Mouse (Mus musculus) liver, embryonic 13.5 days (tissue): ENCODE measurements around the gene Slc7a15. TPM values are rescaled to one million over a fixed set of nuclear protein-coding genes. Genes with fewer than 3 reads are reported as not detected.
A peak's percentile ranks its signal among the peaks of the same experiment; 100 is the strongest.
"Not testable (repeated sequence)": the region's sequence is repeated elsewhere in the genome, so short reads cannot be mapped to it uniquely, and the experiment has no call there.

ENCODE experiments used
- ATAC-seq: fragments of 200-750 bp; cut with Nextera tagmentation; 2 replicates; pipeline ENCODE4 v1.8.0; 2017; ENCODE audit warnings: low read depth, mild to moderate bottlenecking, moderate number of reproducible peaks, moderate library complexity
- DNase-seq: peaks from one replicate; pipeline ENCODE4 v3.0.0; 2022
- H3K27ac ChIP-seq: fragments of 300-500 bp; sonication (generic); 2 replicates; pipeline ENCODE4 v1.5.1; 2015; ENCODE audit warnings: moderate library complexity, mild to moderate bottlenecking, inconsistent platforms
- H3K27me3 ChIP-seq: fragments of 300-500 bp; sonication (generic); 2 replicates; pipeline ENCODE4 v1.6.1; 2015; ENCODE audit warnings: mild to moderate bottlenecking, inconsistent platforms
- H3K36me3 ChIP-seq: fragments of 300-500 bp; sonication (generic); 2 replicates; pipeline ENCODE4 v1.6.1; 2015; ENCODE audit warnings: mild to moderate bottlenecking, inconsistent platforms
- H3K4me1 ChIP-seq: fragments of 300-500 bp; sonication (generic); replicated peaks from 2 replicates; pipeline ENCODE4 v1.6.1; 2015; ENCODE audit warnings: inconsistent platforms
- H3K4me2 ChIP-seq: fragments of 300-500 bp; sonication (generic); 2 replicates; pipeline ENCODE4 v1.6.1; 2015; ENCODE audit warnings: inconsistent platforms, mild to moderate bottlenecking, moderate library complexity
- H3K4me3 ChIP-seq: fragments of 300-500 bp; sonication (generic); replicated peaks from 2 replicates; pipeline ENCODE4 v1.5.1; 2015; ENCODE audit warnings: mild to moderate bottlenecking, inconsistent platforms
- H3K9ac ChIP-seq: fragments of 300-500 bp; sonication (generic); 2 replicates; pipeline ENCODE4 v1.6.1; 2015; ENCODE audit warnings: mild to moderate bottlenecking, inconsistent platforms
- H3K9me3 ChIP-seq: fragments of 300-500 bp; sonication (generic); replicated peaks from 2 replicates; pipeline ENCODE4 v1.6.1; 2016; ENCODE audit warnings: inconsistent platforms
- WGBS: fragments of 180-500 bp; shearing (Covaris S2); methylation state at CpG from one replicate; pipeline ENCODE4 v1.1.7; 2015; ENCODE audit not compliant: insufficient replicate concordance; 5-methylcytosine and 5-hydroxymethylcytosine counted together
- polyA plus RNA-seq: library from polyadenylated mRNA; unstranded; fragments of >200 nt; fragmentation: Nextera tagmentation; extraction: Ambion mirVana; gene quantifications from 2 replicates; pipeline ENCODE4 v1.2.1, GENCODE M21; 2015

Slc7a15 gene
- polyA plus RNA-seq, 1 experiment from 2014 or later: not detected

DNA sequence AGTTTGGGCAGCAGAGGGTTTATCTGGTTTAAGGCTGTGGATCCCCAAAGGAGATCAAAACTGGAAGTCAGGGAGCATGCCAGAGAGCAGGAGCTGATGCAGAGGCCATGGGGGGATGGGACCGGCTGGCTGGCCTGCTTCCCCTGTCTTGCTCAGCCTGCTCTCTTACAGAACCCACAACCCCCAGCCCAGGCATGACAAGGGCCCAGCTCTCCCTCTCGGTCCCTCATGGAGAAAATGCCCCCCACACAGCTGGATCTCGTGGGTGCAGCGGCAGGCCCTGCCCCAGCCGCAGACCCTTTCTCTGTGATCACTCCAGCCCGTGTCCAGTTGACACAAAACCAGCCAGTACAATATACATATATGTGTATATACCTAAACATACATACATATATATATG lies 30.7 kb upstream of the Slc7a15 start:
- ATAC-seq (peak; percentile 23; the same call in 1 of the 2 replicates), DNase-seq (no peak)
- H3K36me3 ChIP-seq: no peaks in the 10 kb centered on the region
- no peak overlapping the region for H3K4me2 ChIP-seq
- no peaks in the 10 kb centered on the region for H3K4me1 ChIP-seq
- no peaks in the 10 kb centered on the region for H3K27me3 ChIP-seq
- no peak overlapping the region for H3K4me3 ChIP-seq
- WGBS: 93% methylated on average over 6 of the region's 6 CpGs
- no peaks in the 10 kb centered on the region for H3K9me3 ChIP-seq
- H3K9ac ChIP-seq: no peak overlapping the region
- H3K27ac ChIP-seq: no peak overlapping the region

DNA sequence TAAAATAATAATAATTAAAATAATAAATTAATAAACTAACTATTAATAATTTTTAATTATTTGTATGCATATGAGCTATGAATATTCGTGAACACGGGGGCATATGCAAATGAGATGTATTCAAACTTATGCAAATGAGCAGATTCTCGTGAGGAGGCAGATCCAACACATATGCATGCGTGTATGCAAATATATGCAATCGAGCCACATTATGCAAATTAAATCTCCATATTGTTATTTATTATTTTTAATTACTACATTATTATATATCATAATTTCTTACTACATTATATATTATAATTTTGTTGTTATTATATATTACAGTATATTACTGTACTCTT lies 21.8 kb upstream of the Slc7a15 start:
- ATAC-seq: no peak
- Histone ChIP-seq H3K4me3 (no peak overlapping the region), H3K9ac (no peak overlapping the region), H3K27me3 (no peaks in the 10 kb centered on the region), H3K4me1 (no peaks in the 10 kb centered on the region), H3K36me3 (0 out of 2 replicates have a peak, but pooled peaks cover 3% of the 10 kb centered on the region), H3K4me2 (no peak overlapping the region), H3K9me3 (no peaks in the 10 kb centered on the region), H3K27ac (no peak overlapping the region)
- 85% methylated on average over 5 of the region's 5 CpGs for WGBS
- DNase-seq: no peak

- Histone ChIP-seq H3K9ac (no peak overlapping the region), H3K4me1 (no peaks in the 10 kb centered on the region), H3K27me3 (no peaks in the 10 kb centered on the region), H3K27ac (no peak overlapping the region), H3K9me3 (no peaks in the 10 kb centered on the region), H3K4me3 (no peak overlapping the region), H3K4me2 (no peak overlapping the region), H3K36me3 (0 out of 2 replicates have a peak, but pooled peaks cover 3% of the 10 kb centered on the region)
- DNase-seq (no peak), ATAC-seq (no peak; the same call in 1 of the 2 replicates)
- 82% methylated on average over 9 of the region's 9 CpGs for WGBS
Measured at GRCm38 (mm10) chr12:8619827-8620677, 21.2 kb upstream of the Slc7a15 start.

DNA sequence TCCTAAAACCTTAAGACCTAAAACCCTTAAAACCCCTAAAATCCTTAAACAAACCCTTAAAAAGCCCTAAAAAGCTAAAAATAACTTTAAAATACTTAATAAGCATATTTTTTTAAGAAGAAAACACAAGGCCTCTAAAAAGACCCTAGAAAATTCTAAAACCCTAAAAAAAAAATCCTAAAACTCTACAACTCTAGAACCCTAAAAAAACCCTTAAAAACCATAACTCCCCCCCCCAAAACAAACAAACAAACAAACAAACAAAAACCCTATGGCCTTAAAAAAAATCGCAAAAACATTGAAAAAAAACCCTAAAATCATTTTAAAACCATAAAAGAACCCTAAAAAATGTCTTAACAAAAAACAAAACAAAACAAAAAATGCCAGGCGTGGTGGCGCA lies 19.4 kb upstream of the Slc7a15 start:
- WGBS: 78% methylated on average over 3 of the region's 3 CpGs
- DNase-seq (no peak), ATAC-seq (no peak)
- Histone ChIP-seq H3K4me1 (no peaks in the 10 kb centered on the region), H3K9me3 (no peaks in the 10 kb centered on the region), H3K27ac (no peak overlapping the region), H3K4me3 (no peak overlapping the region), H3K9ac (no peak overlapping the region), H3K4me2 (no peak overlapping the region), H3K27me3 (no peaks in the 10 kb centered on the region), H3K36me3 (0 out of 2 replicates have a peak, but pooled peaks cover 3% of the 10 kb centered on the region)

DNA sequence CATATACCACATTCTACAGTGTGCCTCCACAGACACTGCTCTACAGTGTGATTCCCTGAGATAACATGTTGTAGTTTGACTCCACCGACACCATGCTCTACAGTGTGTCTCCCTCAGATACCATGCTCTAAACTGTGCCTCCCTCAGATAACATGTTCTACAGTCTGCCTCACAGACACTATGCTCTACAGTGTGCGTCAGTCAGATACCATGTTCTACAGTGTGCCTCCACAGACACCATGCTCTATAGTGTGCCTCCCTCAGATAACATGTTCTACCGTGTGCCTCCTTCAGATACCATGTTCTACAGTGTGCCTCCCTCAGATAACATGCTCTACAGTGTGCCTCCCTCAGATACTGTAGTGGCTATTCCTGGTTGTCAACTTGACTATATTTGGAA lies 10.2 kb upstream of the Slc7a15 start:
- Histone ChIP-seq H3K9me3 (peaks cover 8% of the 10 kb centered on the region; the same call in 1 of the 2 replicates), H3K4me1 (no peaks in the 10 kb centered on the region), H3K36me3 (no peaks in the 10 kb centered on the region), H3K9ac (no peak overlapping the region), H3K27me3 (no peaks in the 10 kb centered on the region), H3K27ac (no peak overlapping the region), H3K4me3 (no peak overlapping the region), H3K4me2 (no peak overlapping the region)
- ATAC-seq: no peak
- DNase-seq: no peak
- WGBS: 69% methylated on average over 3 of the region's 3 CpGs

DNA sequence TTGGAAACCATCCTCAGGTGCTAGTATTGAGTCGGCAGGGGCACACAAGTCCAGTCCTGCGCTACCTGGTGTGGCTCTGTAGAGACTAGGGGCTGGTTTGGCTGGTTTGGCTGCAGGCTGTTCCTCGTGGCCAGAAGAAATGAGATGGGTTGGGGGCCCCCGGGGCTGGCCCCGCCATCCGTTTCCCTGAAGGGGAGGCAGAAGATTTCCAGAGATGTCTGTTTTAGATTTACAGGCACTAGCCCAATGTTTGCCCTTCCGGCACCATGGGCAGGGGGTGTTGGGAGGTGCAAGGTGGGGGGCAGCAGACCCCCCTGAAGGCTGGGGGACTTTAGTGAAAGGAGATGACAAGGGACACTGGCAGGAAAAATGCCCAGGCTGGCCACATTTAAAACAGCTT lies 3.3 kb downstream of the Slc7a15 start:
- H3K27me3 ChIP-seq: no peaks in the 10 kb centered on the region
- no peak overlapping the region for H3K9ac ChIP-seq
- DNase-seq (no peak), ATAC-seq (no peak)
- no peak overlapping the region for H3K4me2 ChIP-seq
- WGBS: 79% methylated on average over 7 of the region's 7 CpGs
- H3K4me1 ChIP-seq: no peaks in the 10 kb centered on the region
- no peak overlapping the region for H3K4me3 ChIP-seq
- H3K27ac ChIP-seq: no peak overlapping the region
- peaks cover 14% of the 10 kb centered on the region; the same call in 1 of the 2 replicates for H3K9me3 ChIP-seq
- no peaks in the 10 kb centered on the region for H3K36me3 ChIP-seq

- not testable (repeated sequence) for H3K9me3 ChIP-seq, ATAC-seq, H3K4me2 ChIP-seq, H3K36me3 ChIP-seq, H3K9ac ChIP-seq, H3K27ac ChIP-seq, DNase-seq, H3K27me3 ChIP-seq, H3K4me1 ChIP-seq, H3K4me3 ChIP-seq
- WGBS: 87% methylated on average over 2 of the region's 2 CpGs
Measured at GRCm38 (mm10) chr12:8591326-8591725, 7.5 kb downstream of the Slc7a15 start.

DNA sequence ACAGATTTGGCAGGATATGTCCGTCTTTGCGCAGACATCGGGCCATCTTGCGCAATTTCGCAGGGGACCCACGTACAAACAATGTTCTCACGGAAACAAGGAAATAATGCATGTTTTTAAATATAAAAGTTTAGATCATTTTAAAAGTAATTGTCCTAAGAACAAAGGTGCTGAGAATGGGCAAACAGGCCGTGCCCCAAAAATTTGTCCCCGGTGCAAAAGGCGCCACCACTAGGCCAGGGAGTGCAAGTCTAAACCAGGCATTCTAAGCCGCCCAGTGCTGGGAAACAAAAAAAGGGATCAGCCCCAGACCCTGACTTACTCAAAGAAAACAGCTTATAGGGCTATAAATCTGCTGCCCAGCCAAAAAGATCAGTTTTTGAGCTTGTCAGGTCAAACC lies 25.5 kb downstream of the Slc7a15 start:
- no peak overlapping the region for H3K27ac ChIP-seq

DNA sequence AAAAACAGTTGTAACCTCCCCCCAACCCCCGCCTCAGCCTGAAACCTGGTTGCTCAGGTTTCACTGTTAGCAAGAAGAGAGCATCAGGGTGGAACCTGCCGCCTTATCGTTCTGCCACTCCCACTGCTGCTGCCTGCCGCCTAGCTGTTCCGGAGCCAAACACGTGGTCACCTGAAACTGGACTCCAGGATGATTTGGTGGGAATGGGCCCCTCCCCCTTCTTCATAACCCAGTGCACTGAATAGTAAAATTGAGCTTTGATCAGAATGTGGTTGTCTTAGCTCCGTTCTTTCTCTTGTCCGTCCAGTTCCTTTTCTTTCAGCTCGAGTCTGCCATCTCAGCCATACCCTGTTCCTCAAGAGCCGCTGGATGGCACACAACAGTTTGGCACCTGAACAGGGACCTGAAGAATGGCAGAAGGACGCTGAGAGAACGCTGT lies 26.9 kb downstream of the Slc7a15 start:
- Histone ChIP-seq H3K4me3 (peak overlapping the region; percentile 16; the same call in 1 of the 2 replicates), H3K4me2 (peak overlapping the region; percentile 15; the same call in 1 of the 2 replicates)
- H3K9me3 ChIP-seq, DNase-seq, H3K27ac ChIP-seq, H3K36me3 ChIP-seq, H3K9ac ChIP-seq, H3K4me1 ChIP-seq, ATAC-seq, H3K27me3 ChIP-seq: not testable (repeated sequence)
- 33% methylated on average over 12 of the region's 12 CpGs for WGBS

More for the DNA sequence above, 25.5 kb downstream of the Slc7a15 start:
- H3K4me1 ChIP-seq: no peaks in the 10 kb centered on the region
- H3K36me3 ChIP-seq: no peaks in the 10 kb centered on the region
- H3K27me3 ChIP-seq: 0 out of 2 replicates have a peak, but pooled peaks cover 3% of the 10 kb centered on the region
- H3K9me3 ChIP-seq: no peaks in the 10 kb centered on the region
- WGBS: 63% methylated on average over 11 of the region's 11 CpGs
- ATAC-seq (no peak), DNase-seq (no peak)
- H3K9ac ChIP-seq: no peak overlapping the region
- H3K4me3 ChIP-seq: 0 out of 2 replicates have a peak overlapping the region, but pooled peaks have one; percentile 16
- no peak overlapping the region for H3K4me2 ChIP-seq

GRCm38 (mm10) chr12:8571287-8571902 lies 27.5 kb downstream of the Slc7a15 start:
- WGBS: 64% methylated on average over 2 of the region's 2 CpGs
- not testable (repeated sequence) for H3K27ac ChIP-seq, H3K4me1 ChIP-seq, H3K27me3 ChIP-seq, H3K4me3 ChIP-seq, H3K9me3 ChIP-seq, H3K36me3 ChIP-seq, H3K9ac ChIP-seq, DNase-seq, H3K4me2 ChIP-seq, ATAC-seq

GRCm38 (mm10) chr12:8562213-8562612 lies 36.7 kb downstream of the Slc7a15 start:
- ATAC-seq, H3K4me2 ChIP-seq, DNase-seq, H3K9me3 ChIP-seq, H3K27ac ChIP-seq, H3K9ac ChIP-seq, H3K4me1 ChIP-seq, H3K36me3 ChIP-seq, H3K27me3 ChIP-seq, H3K4me3 ChIP-seq: not testable (repeated sequence)
- WGBS: 73% methylated on average over 8 of the region's 8 CpGs
